Mouse (Mus musculus) regulatory T cell (primary cell): Measurements from ENCODE around the gene Naa80.

Experiments
- in situ Hi-C: fragments of 300-600 bp; cut with MboI, MseI; formaldehyde crosslinking; loops from one replicate; pipeline ENCODE4 v1.15.1; 2025; ENCODE audit warnings: high pct_unique_total_duplicates

The Naa80 gene

DNA sequence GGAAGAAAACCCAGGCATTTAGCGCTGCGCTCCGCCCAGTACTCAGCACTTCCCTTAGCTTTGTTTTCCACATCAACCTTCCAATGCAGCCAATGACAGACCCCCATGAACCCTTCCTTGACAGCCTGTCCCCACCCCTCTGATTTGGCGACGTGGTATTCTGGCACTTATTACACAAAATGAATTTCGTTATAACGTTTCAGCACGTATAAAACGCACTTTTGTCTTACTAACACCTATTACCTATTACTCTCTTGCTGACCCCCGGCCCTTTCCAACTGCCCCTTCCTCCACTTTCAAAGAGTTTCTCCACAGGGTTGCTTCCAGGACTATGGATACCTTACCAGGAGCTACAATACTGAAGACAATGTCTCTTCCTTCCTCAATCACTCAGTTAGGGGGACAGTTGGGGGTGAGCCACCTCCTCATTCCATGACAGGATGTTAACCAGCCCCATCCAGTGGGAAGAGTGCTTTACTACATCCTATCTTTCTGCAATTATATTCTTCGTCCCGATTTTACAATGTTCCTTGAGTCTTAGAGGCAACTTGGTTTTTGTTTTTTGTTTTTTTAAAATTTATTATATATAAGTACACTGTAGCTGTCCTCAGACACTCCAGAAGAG lies 34.4 kb downstream of the Naa80 start:
- in situ Hi-C loops = no loop called here

GRCm38 (mm10) chr9:107615035-107615434 lies 36.3 kb downstream of the Naa80 start:
- in situ Hi-C loops = no loop called here

DNA sequence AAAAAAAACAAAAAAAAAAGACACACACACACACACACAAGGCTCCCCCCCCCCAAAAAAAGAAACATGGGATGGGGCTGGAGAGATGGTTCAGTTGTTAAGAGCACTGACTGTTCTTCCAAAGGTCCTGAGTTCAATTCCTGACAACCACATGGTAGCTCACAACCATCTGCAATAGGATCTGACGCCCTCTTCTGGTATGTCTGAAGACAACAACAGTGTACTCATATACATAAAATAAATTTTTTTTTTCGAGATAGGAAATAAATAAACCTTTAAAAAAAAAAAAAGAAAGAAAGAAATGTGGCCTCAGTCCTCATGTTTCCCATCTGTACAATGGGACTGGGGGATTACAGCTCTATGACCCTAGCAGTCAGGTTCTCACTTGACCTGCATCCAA lies 38.8 kb downstream of the Naa80 start:
- in situ Hi-C loops = no loop called here

DNA sequence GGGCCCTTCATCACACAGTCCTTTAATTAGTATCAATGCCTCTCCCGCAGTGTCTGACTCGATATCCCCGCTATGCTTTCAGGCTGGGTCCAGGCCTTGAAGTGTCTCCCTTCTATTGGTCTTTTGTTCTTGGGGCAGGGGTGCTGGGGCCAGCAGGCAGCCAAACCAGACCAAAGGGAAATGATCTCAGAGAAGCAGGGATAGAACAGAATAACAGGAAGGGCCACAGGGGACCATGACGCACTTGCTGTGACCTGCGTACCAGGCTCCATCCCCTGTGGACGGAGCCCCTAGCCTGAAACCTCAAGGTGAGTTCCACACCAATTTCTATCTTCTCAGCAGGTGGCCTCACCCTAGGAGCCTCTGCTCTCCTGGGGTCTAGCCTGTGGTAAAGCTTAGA lies 39.4 kb downstream of the Naa80 start:
- in situ Hi-C loops = no loop called here

GRCm38 (mm10) chr9:107618778-107619545 lies 40.3 kb downstream of the Naa80 start:
- in situ Hi-C loops = no loop called here

DNA sequence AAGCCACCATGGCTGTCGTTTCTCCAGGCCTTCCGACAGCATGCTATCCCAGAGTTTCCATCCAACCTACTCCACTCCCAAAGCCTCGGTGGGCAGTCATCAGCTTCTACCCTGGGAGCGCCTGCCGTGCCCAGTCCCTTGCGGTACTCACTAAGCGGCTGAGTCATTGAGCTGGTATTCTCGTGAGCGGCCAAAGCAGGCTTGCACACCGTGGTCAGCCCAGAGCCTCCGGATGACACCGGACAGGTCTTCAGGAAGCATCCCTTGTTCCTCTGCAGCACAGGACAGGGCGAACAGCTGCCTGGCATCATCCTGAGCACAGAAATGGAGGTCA lies 40.8 kb downstream of the Naa80 start:
- in situ Hi-C loops = no loop called here

DNA sequence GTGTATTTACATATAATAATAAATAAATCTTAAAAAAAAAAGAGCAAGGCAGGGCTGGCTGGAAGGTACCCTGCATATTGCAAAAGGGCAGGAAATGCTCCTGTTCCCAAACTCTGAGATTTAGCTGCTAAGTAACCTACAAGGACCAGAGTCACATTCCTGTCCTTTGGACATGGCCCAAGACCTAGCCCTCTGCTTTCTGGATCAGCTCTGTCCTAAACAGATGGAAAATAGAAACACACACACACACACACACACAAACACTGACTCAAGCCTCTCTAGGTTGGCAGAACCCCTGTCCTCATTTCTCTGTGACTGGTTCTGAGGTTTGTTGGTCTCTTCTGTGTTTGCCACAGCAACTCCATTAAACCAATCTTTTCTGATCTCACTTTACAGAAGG lies 42.3 kb downstream of the Naa80 start:
- in situ Hi-C loops = no loop called here

DNA sequence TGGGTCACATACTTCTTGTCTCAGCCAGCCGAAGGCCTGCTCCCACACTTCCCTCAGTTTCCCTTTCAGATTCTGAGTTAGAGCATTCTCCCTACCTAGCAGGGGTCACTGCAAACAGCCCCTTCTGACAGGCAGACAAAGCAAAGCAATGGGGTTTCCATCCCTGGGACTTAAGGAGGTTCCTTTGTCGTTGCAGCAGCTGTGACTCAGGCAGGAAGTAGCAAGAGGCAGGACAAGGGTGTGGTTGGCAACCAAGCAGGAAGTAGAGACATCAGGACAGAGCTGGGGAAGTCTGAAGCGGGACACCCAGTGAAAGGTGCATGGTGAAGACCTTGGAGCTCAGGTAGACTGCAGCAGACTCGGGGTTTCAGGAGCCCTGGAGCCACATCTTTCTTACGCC lies 45.9 kb downstream of the Naa80 start:
- in situ Hi-C loops = no loop called here

- in situ Hi-C loops = no loop called here
These were observed 46.3 kb downstream of the Naa80 start for GRCm38 (mm10) chr9:107624951-107625350.

- in situ Hi-C loops = no loop called here
These were observed 46.9 kb downstream of the Naa80 start for GRCm38 (mm10) chr9:107625351-107626128.

GRCm38 (mm10) chr9:107626158-107626843 lies 47.6 kb downstream of the Naa80 start:
- in situ Hi-C loops = no loop called here

DNA sequence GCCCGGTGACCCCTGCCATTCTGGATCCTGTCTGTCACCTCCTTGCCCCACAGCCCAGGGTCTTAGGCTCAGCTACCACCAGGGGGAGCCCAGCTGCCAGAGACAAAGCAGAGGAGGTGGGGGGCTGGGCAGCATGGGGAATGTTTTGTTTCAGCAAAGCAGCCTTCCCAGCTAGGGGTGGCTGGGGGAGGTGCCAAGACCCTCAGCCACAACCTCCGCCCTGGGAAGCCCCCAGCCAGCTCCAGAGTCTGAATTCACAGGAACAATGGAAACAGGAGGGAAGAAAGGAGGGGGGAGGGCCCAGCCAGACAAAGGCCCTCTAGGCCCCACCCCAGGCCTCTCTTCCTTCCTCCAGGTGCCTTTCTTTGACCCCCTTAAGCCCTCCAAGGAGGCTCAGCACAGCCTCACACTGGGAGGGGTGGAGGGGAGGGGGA lies 48.2 kb downstream of the Naa80 start:
- in situ Hi-C loops = no loop called here

DNA sequence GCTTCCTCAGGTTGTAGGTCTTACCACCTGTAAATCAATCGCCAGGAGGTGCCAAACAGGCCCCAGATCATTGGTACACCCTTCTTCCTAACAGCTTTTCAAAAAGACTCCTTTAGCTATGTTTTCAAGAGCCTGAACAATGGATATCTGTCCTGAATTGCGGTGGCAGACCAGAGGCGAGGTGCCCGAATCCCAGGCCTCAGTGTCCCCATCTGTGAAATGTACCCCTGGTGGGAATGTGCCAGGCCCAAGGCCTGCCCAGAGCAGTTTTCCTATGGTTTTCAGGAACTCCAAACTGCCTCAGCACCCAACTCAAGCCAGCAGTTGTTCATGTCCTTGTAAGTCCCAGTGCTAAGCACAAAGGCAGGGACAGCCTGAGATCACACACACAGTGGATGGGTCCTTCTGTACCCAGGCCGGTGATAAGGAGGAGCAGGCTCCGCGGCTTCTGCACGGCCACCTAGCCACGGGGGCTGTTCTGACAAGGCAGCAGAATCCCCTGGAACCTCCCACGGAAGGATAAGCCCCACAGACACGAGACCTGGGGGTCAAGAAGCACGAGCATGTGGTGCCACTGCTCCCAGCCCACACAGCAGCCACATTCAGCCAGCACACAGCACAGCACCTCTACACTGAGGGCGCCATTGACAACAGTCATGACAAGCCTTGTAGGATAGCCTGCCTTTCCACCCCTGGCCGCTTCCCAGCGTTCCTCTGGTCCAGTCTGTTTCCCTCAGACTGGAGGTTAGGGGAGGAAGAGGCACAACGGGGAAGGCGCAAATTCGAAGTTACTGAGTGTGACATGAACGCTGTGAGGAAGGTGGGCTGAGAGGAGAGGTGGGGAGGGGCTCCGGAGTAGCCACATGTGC lies 48.9 kb downstream of the Naa80 start:
- in situ Hi-C loops = no loop called here

GRCm38 (mm10) chr9:107628721-107629410 lies 50.2 kb downstream of the Naa80 start:
- in situ Hi-C loops = no loop called here

GRCm38 (mm10) chr9:107629411-107629730 lies 50.7 kb downstream of the Naa80 start:
- in situ Hi-C loops = no loop called here

GRCm38 (mm10) chr9:107629901-107630425 lies 51.3 kb downstream of the Naa80 start:
- in situ Hi-C loops = no loop called here

- in situ Hi-C loops = no loop called here
These were observed 51.9 kb downstream of the Naa80 start for GRCm38 (mm10) chr9:107630576-107630975.

GRCm38 (mm10) chr9:107631311-107631826 lies 52.7 kb downstream of the Naa80 start:
- in situ Hi-C loops = no loop called here

GRCm38 (mm10) chr9:107631861-107632260 lies 53.2 kb downstream of the Naa80 start:
- in situ Hi-C loops = no loop called here

- in situ Hi-C loops = no loop called here
These were observed 53.8 kb downstream of the Naa80 start for GRCm38 (mm10) chr9:107632478-107632877.
